Mouse (Mus musculus) CH12.LX (cell line): ENCODE data around the gene Polr3b. TPM values are rescaled to one million over a fixed set of nuclear protein-coding genes. Genes with fewer than 3 reads are reported as not detected.

ENCODE experiments used
- DNase-seq: peaks from one replicate; pipeline ENCODE4 v3.0.0-alpha.2; 2013; ENCODE audit errors: extremely low read depth
- H3K27ac ChIP-seq: 2 replicates; pipeline ENCODE4 v1.5.1; 2012; ENCODE audit warnings: low read depth, mild to moderate bottlenecking, control low read depth, moderate library complexity; ENCODE audit not compliant: insufficient read depth
- H3K27me3 ChIP-seq: replicated peaks from 2 replicates; pipeline ENCODE3; 2012; ENCODE audit warnings: inconsistent platforms
- H3K36me3 ChIP-seq, 2 experiments: replicated peaks in 1 of 2; 2 replicates each; pipeline versions ENCODE3 to v1.6.1; 2012; ENCODE audit warnings: inconsistent platforms in 1 of 2, low read length in 1 of 2, mild to moderate bottlenecking in 1 of 2, mixed read lengths in 1 of 2, moderate library complexity in 1 of 2; ENCODE audit not compliant: control insufficient read depth in 1 of 2, insufficient read depth in 1 of 2
- H3K4me1 ChIP-seq, 2 experiments: 2 replicates each; pipeline ENCODE4 v1.6.1; 2012; ENCODE audit warnings: inconsistent platforms in 1 of 2, moderate library complexity in 1 of 2; ENCODE audit not compliant: insufficient read depth in 2 of 2, control insufficient read depth in 1 of 2
- H3K4me2 ChIP-seq: 2 replicates; pipeline ENCODE4 v1.6.1; 2012; ENCODE audit warnings: low read depth, mild to moderate bottlenecking, control low read depth; ENCODE audit not compliant: poor library complexity, insufficient read depth, severe bottlenecking
- H3K4me3 ChIP-seq, 3 experiments: fragments of 150-350 bp in 1 of 3; sonication (generic) in 1 of 3; replicated peaks in 1 of 3; 2 replicates each; pipeline versions ENCODE3 to v1.5.1; 2011 to 2012; ENCODE audit warnings: low read depth in 2 of 3, low read length in 2 of 3, mild to moderate bottlenecking in 2 of 3, moderate library complexity in 2 of 3, control low read depth in 1 of 3, improper control_type of control experiment in 1 of 3, inconsistent platforms in 1 of 3, mixed read lengths in 1 of 3; ENCODE audit not compliant: poor library complexity in 1 of 3
- H3K79me2 ChIP-seq: replicated peaks from 2 replicates; pipeline ENCODE4 v1.6.1; 2012; ENCODE audit warnings: mild to moderate bottlenecking, moderate library complexity; ENCODE audit not compliant: control insufficient read depth, poor library complexity, insufficient read depth, severe bottlenecking; ENCODE audit errors: extremely low read depth
- H3K9ac ChIP-seq: 2 replicates; pipeline ENCODE4 v1.6.1; 2012; ENCODE audit warnings: low read depth, mild to moderate bottlenecking, control low read depth, moderate library complexity; ENCODE audit not compliant: insufficient read depth
- H3K9me3 ChIP-seq: replicated peaks from 2 replicates; pipeline ENCODE3; 2012; ENCODE audit warnings: low read length, inconsistent platforms, mixed read lengths
- BHLHE40 ChIP-seq: IDR thresholded peaks from 2 replicates; pipeline ENCODE4 v1.6.1; 2011; ENCODE audit warnings: mild to moderate bottlenecking, low read depth, low read length, improper control_type of control experiment
- CHD1 ChIP-seq: IDR thresholded peaks from 2 replicates; pipeline ENCODE4 v1.6.1; 2012; ENCODE audit warnings: low read depth, low read length, improper control_type of control experiment, inconsistent platforms
- CHD2 ChIP-seq: IDR thresholded peaks from 2 replicates; pipeline ENCODE4 v1.6.1; 2011; ENCODE audit warnings: low read length, improper control_type of control experiment
- EP300 ChIP-seq: IDR thresholded peaks from 2 replicates; pipeline ENCODE4 v1.6.1; 2011; ENCODE audit warnings: low read length, improper control_type of control experiment
- HCFC1 ChIP-seq: IDR thresholded peaks from 2 replicates; pipeline ENCODE4 v1.6.1; 2012; ENCODE audit warnings: low read depth, mild to moderate bottlenecking, inconsistent platforms, low read length, improper control_type of control experiment
- IRF4 ChIP-seq: IDR thresholded peaks from 2 replicates; pipeline ENCODE4 v1.6.1; 2014; ENCODE audit warnings: low read depth, mild to moderate bottlenecking, inconsistent platforms, low read length, improper control_type of control experiment
- JUN ChIP-seq: IDR thresholded peaks from 2 replicates; pipeline ENCODE4 v1.6.1; 2011; ENCODE audit warnings: low read depth, mild to moderate bottlenecking, low read length, improper control_type of control experiment, moderate library complexity; ENCODE audit not compliant: insufficient read depth
- JUND ChIP-seq: conservative IDR thresholded peaks from 2 replicates; pipeline ENCODE4 v1.6.1; 2011; ENCODE audit warnings: low read depth, low read length, improper control_type of control experiment
- KAT2A ChIP-seq: IDR thresholded peaks from 2 replicates; pipeline ENCODE4 v1.6.1; 2012; ENCODE audit warnings: low read length, improper control_type of control experiment, inconsistent platforms; ENCODE audit not compliant: insufficient replicate concordance
- MAZ ChIP-seq: IDR thresholded peaks from 2 replicates; pipeline ENCODE4 v1.6.1; 2012; ENCODE audit warnings: low read depth, mild to moderate bottlenecking, inconsistent platforms, low read length, improper control_type of control experiment, moderate library complexity
- MXI1 ChIP-seq: IDR thresholded peaks from 2 replicates; pipeline ENCODE4 v1.6.1; 2011; ENCODE audit warnings: mild to moderate bottlenecking, low read depth, low read length, improper control_type of control experiment
- RCOR1 ChIP-seq: conservative IDR thresholded peaks from 2 replicates; pipeline ENCODE4 v1.6.1; 2012; ENCODE audit warnings: low read depth, mild to moderate bottlenecking, inconsistent platforms, low read length, improper control_type of control experiment
- TBP ChIP-seq: conservative IDR thresholded peaks from 2 replicates; pipeline ENCODE4 v1.6.1; 2011; ENCODE audit warnings: low read depth, low read length, improper control_type of control experiment
- TCF12 ChIP-seq: IDR thresholded peaks from 2 replicates; pipeline ENCODE4 v1.6.1; 2014; ENCODE audit warnings: low read depth, mild to moderate bottlenecking, inconsistent platforms, low read length, improper control_type of control experiment
- ZMIZ1 ChIP-seq: IDR thresholded peaks from 2 replicates; pipeline ENCODE4 v1.6.1; 2012; ENCODE audit warnings: low read depth, mild to moderate bottlenecking, inconsistent platforms, low read length, improper control_type of control experiment
- ZNF384 ChIP-seq: IDR thresholded peaks from 2 replicates; pipeline ENCODE4 v1.6.1; 2012; ENCODE audit warnings: low read depth, low read length, improper control_type of control experiment, inconsistent platforms
- dilution Hi-C: fragments of 300-500 bp; cut with MboI; formaldehyde crosslinking; loops from 2 replicates; pipeline ENCODE4 v1.14.3; 2020; ENCODE audit warnings: low sequenced_read_pairs; ENCODE audit not compliant: extremely low pct_unique_long_range_greater_than_20kb, extremely low pct_ligation_motif_present
- in situ Hi-C: fragments of 300-500 bp; cut with MboI; formaldehyde crosslinking; loops from 3 replicates; pipeline ENCODE4 v1.14.3; 2019; ENCODE audit warnings: low sequenced_read_pairs, low pct_ligation_motif_present, low pct_unique_long_range_greater_than_20kb, mixed read lengths
- polyA plus RNA-seq: library from polyadenylated mRNA; unstranded; fragments of >175 nt; gene quantifications from 2 replicates; pipeline ENCODE4 v1.2.1, GENCODE M21; 2012; ENCODE audit warnings: low read depth; ENCODE audit not compliant: insufficient read length
- total RNA-seq, 2 experiments: library from RNA; depleted of rRNA; stranded (reverse); fragments of 300-350 nt in 1 of 2; fragments of >200 nt in 1 of 2; gene quantifications; 2 replicates each; pipeline ENCODE4 v1.2.3; 2012 to 2014

Gene Polr3b
- total and polyA plus RNA-seq, 3 experiments: 13.0 to 20.8 (median 16.3) TPM

DNA sequence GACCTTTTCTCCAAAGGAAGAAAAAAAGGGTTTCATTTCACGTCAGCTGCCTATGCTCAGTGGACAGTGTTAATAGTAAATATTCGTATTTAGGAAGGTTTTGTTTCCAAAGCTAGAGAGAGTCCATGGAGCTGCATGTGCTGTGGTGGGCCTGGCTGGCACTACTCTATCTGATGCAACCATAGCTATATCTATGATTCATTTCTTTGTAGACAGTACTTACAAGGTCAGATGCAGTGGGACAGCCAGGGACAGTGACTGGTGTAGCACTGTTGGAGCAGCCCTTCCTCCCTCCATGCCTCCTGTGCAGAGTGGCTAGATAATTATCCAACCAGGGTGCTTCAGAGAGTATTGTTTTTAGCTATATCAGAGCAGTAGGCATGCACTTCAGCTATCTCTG is 9.8 kb upstream of the Polr3b start:
- in situ Hi-C loops: no loop called here
- H3K4me2 ChIP-seq: no peak overlapping the region
- H3K79me2 ChIP-seq: no peaks in the 10 kb centered on the region
- peaks cover 5 to 41% of the 10 kb centered on the region in 2 experiments; a peak in 3 of 4 replicates for H3K4me1 ChIP-seq
- no peaks in the 10 kb centered on the region for H3K27me3 ChIP-seq
- no peak for DNase-seq
- peaks cover 0 to 6% of the 10 kb centered on the region in 2 experiments for H3K36me3 ChIP-seq
- TF ChIP-seq CHD2 (no peak), HCFC1 (no peak), MAZ (no peak), TCF12 (no peak), IRF4 (no peak)
- H3K27ac ChIP-seq: no peak overlapping the region
- no peak overlapping the region for H3K4me3 ChIP-seq
- no peaks in the 10 kb centered on the region for H3K9me3 ChIP-seq
- H3K9ac ChIP-seq: no peak overlapping the region
- dilution Hi-C loops: no loop called here

- peaks cover 5 to 41% of the 10 kb centered on the region in 2 experiments; a peak in 3 of 4 replicates for H3K4me1 ChIP-seq
Observed at GRCm38 (mm10) chr10:84613366-84613765, 8.7 kb upstream of the Polr3b start.

DNA sequence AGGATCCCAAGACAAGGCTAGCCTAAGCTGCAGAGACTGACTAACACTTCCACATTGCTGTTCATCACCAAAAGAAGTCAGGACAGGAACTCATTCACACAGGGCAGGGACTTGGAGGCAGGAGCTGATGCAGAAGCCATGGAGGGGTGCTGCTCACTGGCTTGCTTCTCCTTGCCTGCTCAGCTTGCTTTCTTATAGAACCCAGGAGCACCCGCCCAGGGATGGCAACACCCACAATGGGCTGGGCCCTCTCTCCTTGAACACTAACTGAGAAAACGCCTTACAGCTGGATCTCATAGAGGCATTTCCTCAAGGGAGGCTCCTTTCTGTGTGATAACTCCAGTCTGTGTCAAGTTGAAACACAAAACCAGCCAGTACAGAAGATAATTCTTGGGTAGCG is 7.0 kb upstream of the Polr3b start:
- no peak overlapping the region for H3K27ac ChIP-seq
- H3K4me3 ChIP-seq: no peak overlapping the region
- dilution Hi-C loops: no loop called here
- H3K9me3 ChIP-seq: no peaks in the 10 kb centered on the region
- H3K9ac ChIP-seq: no peak overlapping the region
- in situ Hi-C loops: no loop called here
- H3K36me3 ChIP-seq: peaks cover 0 to 1% of the 10 kb centered on the region in 2 experiments
- no peak overlapping the region for H3K4me2 ChIP-seq
- DNase-seq: no peak
- H3K79me2 ChIP-seq: no peaks in the 10 kb centered on the region
- no peaks in the 10 kb centered on the region for H3K27me3 ChIP-seq
- TF ChIP-seq JUND (no peak), MAZ (no peak), TBP (no peak), ZMIZ1 (no peak), EP300 (no peak), CHD1 (no peak), RCOR1 (no peak), ZNF384 (no peak), BHLHE40 (no peak), MXI1 (no peak), KAT2A (no peak)
- peaks cover 5 to 41% of the 10 kb centered on the region in 2 experiments; a peak in 3 of 4 replicates for H3K4me1 ChIP-seq

More at GRCm38 (mm10) chr10:84613366-84613765, 8.7 kb upstream of the Polr3b start:
- dilution Hi-C loops (no loop called here), in situ Hi-C loops (no loop called here)
- Histone ChIP-seq H3K4me2 (no peak overlapping the region), H3K27me3 (no peaks in the 10 kb centered on the region), H3K27ac (no peak overlapping the region), H3K79me2 (no peaks in the 10 kb centered on the region), H3K9ac (no peak overlapping the region), H3K9me3 (no peaks in the 10 kb centered on the region), H3K4me3 (no peak overlapping the region), H3K36me3 (peaks cover 0 to 4% of the 10 kb centered on the region in 2 experiments)
- TF ChIP-seq MAZ (no peak), JUN (no peak), ZNF384 (no peak)
- DNase-seq: no peak
